Mouse (Mus musculus): ENCODE measurements around the gene Aes.

Aes gene

GRCm38 (mm10) chr10:81598871-81599270 is 39.6 kb downstream of the Aes start:
- no peak for DNase-seq

DNA sequence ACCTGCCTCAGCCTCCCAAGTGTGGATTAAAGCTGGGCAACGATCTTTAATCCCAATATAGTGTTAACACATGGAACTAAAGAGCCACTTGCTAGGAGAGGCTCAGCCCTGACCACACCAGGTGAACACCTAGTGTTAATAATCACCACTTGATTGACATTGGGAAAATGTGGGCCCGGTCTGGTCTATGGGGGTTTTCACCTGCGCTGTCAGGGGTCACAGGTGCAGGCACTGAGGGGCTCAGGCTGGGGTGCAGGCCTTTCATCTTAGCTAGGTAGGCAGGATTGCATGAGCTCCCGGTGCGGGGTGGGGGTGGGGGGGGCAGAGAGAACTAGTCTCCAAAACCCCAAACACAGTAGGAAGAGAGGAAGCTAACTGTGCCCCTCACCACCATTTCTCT is 40.3 kb downstream of the Aes start:
- DNase-seq: no peak

GRCm38 (mm10) chr10:81600096-81600495 is 40.8 kb downstream of the Aes start:
- DNase-seq: no peak

GRCm38 (mm10) chr10:81600738-81601203 is 41.5 kb downstream of the Aes start, which contains the start of gene Tle6:
Gene Tle6 (minus strand): TSS chr10:81601073.
- DNase-seq: peak; percentile 97 to 98

DNA sequence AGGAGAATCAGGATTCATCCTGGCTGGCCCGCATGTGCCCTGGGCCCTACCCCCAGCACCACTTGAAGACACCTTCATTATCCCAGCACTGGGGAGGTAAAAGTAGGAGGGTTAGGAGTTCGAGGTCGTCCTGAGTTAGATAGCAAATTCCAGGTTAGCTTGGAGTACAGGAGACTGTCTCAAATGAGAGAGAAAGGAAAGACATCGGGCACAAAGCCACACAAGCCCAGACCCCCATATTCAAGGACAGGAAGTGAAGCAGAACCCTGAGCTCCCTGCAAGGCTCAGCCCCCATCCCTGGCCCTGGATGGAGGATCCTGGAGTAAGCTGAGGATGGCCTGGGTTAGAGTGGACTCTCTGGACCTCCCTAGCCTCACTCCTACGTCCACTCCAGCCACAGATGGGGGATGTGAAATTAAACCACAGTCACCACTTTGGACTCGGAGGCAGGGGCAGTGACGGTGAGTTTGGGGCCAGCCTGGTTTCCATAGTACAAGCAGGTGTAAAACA is 42.2 kb downstream of the Aes start:
- peak in 1 of 2 experiments; percentile 25 for DNase-seq

DNA sequence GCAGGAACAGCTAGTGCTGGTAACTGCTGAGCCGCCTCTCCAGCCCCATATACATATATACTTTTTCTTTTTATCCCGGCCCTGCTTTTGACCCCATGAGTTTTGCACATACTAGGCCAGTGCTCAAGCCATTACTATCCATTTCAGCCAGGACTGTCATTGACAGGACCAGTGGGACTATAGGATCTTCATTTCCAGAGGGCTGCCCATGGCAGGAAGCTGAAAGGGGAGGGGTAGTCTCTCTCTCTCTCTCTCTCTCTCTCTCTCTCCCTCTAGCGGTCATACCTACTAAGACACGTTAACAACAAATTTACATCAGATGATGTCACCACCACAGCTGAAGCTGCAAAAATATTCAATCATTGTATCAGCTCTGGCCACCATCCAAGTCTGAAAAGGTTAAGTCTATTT is 43.5 kb downstream of the Aes start:
- DNase-seq: peak; percentile 57 to 73

- peak in 1 of 2 experiments; percentile 29 for DNase-seq
Observed at GRCm38 (mm10) chr10:81604019-81604967, 45.0 kb downstream of the Aes start.

DNA sequence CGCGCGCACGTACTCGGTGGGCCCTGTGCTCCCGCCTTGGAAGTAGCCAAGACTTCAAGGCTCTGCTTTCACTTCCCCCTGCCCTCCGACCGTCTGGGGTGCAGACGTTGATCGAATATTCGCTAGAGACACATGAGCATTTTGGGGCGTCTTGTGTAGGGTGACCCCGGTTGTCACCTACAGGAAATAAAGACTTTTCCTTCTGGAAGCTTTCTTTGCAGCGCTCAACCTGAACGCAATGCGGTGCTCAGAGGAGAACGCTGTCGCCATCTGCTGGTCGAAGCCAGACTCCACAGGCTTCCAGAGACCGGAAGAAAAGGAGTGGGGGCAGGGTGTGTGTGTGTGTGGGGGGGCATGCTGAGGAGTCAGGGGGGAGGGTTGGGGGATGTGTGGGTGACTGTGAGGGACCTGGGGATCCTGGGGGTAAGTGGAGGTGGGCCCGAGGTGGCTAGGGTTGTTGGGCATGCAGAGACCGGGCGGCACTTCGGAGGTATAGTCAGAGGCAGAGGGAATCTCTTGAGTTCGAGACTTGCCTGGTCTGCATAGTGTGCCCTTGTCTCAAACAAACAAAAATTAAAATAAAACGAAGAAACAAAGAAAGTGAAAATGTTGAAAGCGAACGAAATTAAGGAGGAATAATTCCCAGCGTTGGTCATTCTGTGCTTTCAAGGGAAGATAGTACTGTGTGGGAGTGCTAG is 45.8 kb downstream of the Aes start:
- peak; percentile 90 to 93 for DNase-seq

GRCm38 (mm10) chr10:81605666-81605973 is 46.3 kb downstream of the Aes start:
- DNase-seq: no peak

- peak; percentile 91 to 96 for DNase-seq
Observed at GRCm38 (mm10) chr10:81605974-81606751, 46.9 kb downstream of the Aes start, which contains the start of gene BC025920. Gene BC025920 (plus strand): TSS chr10:81606270.

- DNase-seq: peak in 1 of 2 experiments; percentile 41
Observed at GRCm38 (mm10) chr10:81608308-81608707, 49.0 kb downstream of the Aes start.

DNA sequence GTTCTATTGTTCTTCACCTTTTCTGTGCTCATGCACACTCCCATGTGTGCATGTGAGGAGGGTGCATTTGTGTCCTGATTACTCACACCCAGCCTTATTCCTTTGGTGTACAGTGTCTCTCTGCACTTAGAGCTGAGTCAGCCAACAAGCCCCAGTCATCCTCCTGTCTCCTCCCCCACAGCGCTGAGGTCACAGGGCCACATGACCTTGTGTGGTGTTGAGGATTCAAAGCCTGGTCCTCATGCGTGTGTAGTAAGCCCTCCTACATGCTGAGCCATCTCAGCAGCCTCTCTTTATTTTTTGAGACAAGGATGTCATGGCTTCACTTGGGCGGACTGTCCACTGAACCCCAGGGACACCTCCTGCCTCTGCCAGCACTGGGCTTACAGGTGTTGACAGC is 53.5 kb downstream of the Aes start:
- DNase-seq: no peak

DNA sequence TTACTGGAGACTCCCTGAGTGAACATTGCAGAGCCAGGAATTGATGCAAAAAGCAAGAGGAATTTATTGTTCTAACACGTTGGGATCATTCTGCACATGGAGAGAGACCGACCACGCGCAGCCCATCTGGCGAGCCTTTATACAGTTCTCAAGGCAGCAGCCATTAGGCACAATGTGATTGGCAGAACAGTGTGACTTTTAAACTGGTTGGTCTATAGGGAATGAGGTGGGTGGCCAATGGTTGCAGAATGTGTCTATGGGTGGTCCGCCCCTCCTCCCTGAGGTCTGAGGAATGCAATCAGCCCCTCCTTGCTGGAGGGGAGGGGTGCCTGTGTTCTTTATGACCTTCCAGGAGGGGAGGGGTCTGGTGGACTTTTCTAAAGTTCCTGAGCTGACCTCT is 56.2 kb downstream of the Aes start:
- no peak for DNase-seq

All from cerebellum, postnatal 25 days (tissue).